ENCODE assay signal across 14 mouse cellular contexts in genomic region chr14:54398921-54399382, GRCm38 (mm10). TPM values are rescaled to one million over a fixed set of nuclear protein-coding genes. Genes with fewer than 3 reads are reported as not detected.
A peak's percentile ranks its signal among the peaks of the same experiment; 100 is the strongest.
DNase-seq lines count a peak whose midpoint lies in the region; ATAC-seq and TF ChIP-seq lines count a peak whose summit lies in the region.
"Had no signal": no experiment of that assay in that cellular context is flagged by ENCODE, and none has a peak within 500 bp of the region (broad histone marks: within the 10 kb centered on the region; RNA-seq: fewer than 3 reads in every experiment).

No protein-coding gene starts in this region.

- H3K4me2 ChIP-seq in liver, embryonic 12.5 days, result no peak overlapping the region
- peak overlapping the region; percentile 9; the same call in 1 of the 2 replicates for H3K4me2 ChIP-seq in kidney, embryonic 15.5 days
- H3K4me2 ChIP-seq in myocyte (ENCODE audit: low read depth), result peak overlapping the region; percentile 38
- H3K4me2 ChIP-seq: embryonic facial prominence, embryonic 13.5 days; forebrain, embryonic 15.5 days had no signal

- H3K27ac ChIP-seq in liver, embryonic 12.5 days, result peak overlapping the region; percentile 38; the same call in 1 of the 2 replicates
- peak overlapping the region; percentile 88 for H3K27ac ChIP-seq in bone marrow macrophage, adult 2 months (ENCODE audit: insufficient read depth, low read depth, low read length)
- H3K27ac ChIP-seq in kidney, embryonic 15.5 days, result peak overlapping the region; percentile 66
- H3K27ac ChIP-seq: embryonic facial prominence, embryonic 13.5 days; forebrain, embryonic 15.5 days; liver, embryonic 14.5 days had no signal

- no peak for TF ChIP-seq CTCF in bone marrow macrophage, adult 2 months (IDR thresholded peaks at IDR 0.05; ENCODE audit: low read depth, low read length)

- H3K9me3 ChIP-seq in liver, embryonic 12.5 days (replicated peaks), result no peaks in the 10 kb centered on the region
- H3K9me3 ChIP-seq in kidney, embryonic 15.5 days (replicated peaks), result no peaks in the 10 kb centered on the region
- H3K9me3 ChIP-seq: embryonic facial prominence, embryonic 13.5 days; forebrain, embryonic 15.5 days had no signal

- 61% methylated on average over 8 of the region's 8 CpGs for WGBS in liver, embryonic 12.5 days (ENCODE audit: insufficient replicate concordance)
- 12% methylated on average over 8 of the region's 8 CpGs for WGBS in kidney, embryonic 15.5 days

- H3K9ac ChIP-seq in liver, embryonic 12.5 days, result no peak overlapping the region
- H3K9ac ChIP-seq in kidney, embryonic 15.5 days, result no peak overlapping the region
- H3K9ac ChIP-seq: embryonic facial prominence, embryonic 13.5 days; forebrain, embryonic 15.5 days; liver, embryonic 14.5 days had no signal

- H3K4me3 ChIP-seq in liver, embryonic 12.5 days, result no peak overlapping the region
- no peak overlapping the region for H3K4me3 ChIP-seq in bone marrow macrophage, adult 2 months (ENCODE audit: insufficient read depth, low read length)
- H3K4me3 ChIP-seq in kidney, embryonic 15.5 days (replicated peaks), result no peak overlapping the region
- no peak overlapping the region for H3K4me3 ChIP-seq in myocyte
- H3K4me3 ChIP-seq: embryonic facial prominence, embryonic 13.5 days; forebrain, embryonic 15.5 days had no signal

- no peak for DNase-seq in liver
- no peak for DNase-seq in cerebellum, postnatal 36 days
- no peak for DNase-seq in heart, postnatal 14 days
- no peak for DNase-seq in urinary bladder, adult 2 months (ENCODE audit: low spot score)
- DNase-seq: cerebellum, postnatal 10 days; gastrocnemius, postnatal 36 days; retina, postnatal 1 day had no signal

- H3K27me3 ChIP-seq in liver, embryonic 12.5 days (replicated peaks), result no peaks in the 10 kb centered on the region
- no peaks in the 10 kb centered on the region for H3K27me3 ChIP-seq in kidney, embryonic 15.5 days
- no peaks in the 10 kb centered on the region for H3K27me3 ChIP-seq in myocyte (ENCODE audit: control insufficient read depth, insufficient read depth, insufficient read length)
- H3K27me3 ChIP-seq: embryonic facial prominence, embryonic 13.5 days; forebrain, embryonic 15.5 days had no signal

- H3K79me2 ChIP-seq in myocyte (ENCODE audit: control insufficient read depth, insufficient read depth), result no peaks in the 10 kb centered on the region

- peaks cover 9% of the 10 kb centered on the region; the same call in 1 of the 2 replicates for H3K36me3 ChIP-seq in liver, embryonic 12.5 days
- H3K36me3 ChIP-seq in kidney, embryonic 15.5 days, result peaks cover 10% of the 10 kb centered on the region; the same call in 1 of the 2 replicates
- no peaks in the 10 kb centered on the region for H3K36me3 ChIP-seq in myocyte (ENCODE audit: control insufficient read depth, insufficient read depth)
- H3K36me3 ChIP-seq: embryonic facial prominence, embryonic 13.5 days; forebrain, embryonic 15.5 days had no signal

- no peak overlapping the region for H3ac ChIP-seq in myocyte (ENCODE audit: control insufficient read depth, insufficient read length)

- intact Hi-C loops in heart, postnatal 14 days (cut with DNase I), result no loop called here

- ATAC-seq in liver, embryonic 12.5 days, result no peak
- peak; percentile 84 for ATAC-seq in kidney, embryonic 15.5 days (replicated peaks; ENCODE audit: low FRiP score)
- ATAC-seq: forebrain, embryonic 15.5 days had no signal

- TF ChIP-seq POLR2A in bone marrow macrophage, adult 2 months (IDR thresholded peaks at IDR 0.05; ENCODE audit: borderline replicate concordance, low read depth, low read length), result no peak
- no peak for TF ChIP-seq POLR2A in myocyte (IDR thresholded peaks at IDR 0.05; ENCODE audit: insufficient read length, low read depth)

- 0 out of 2 replicates have a peak, but pooled peaks cover 3% of the 10 kb centered on the region for H3K4me1 ChIP-seq in liver, embryonic 12.5 days
- peaks cover 28% of the 10 kb centered on the region for H3K4me1 ChIP-seq in bone marrow macrophage, adult 2 months (ENCODE audit: control insufficient read depth, insufficient read depth, low read length)
- peaks cover 31% of the 10 kb centered on the region for H3K4me1 ChIP-seq in kidney, embryonic 15.5 days
- H3K4me1 ChIP-seq: embryonic facial prominence, embryonic 13.5 days; forebrain, embryonic 15.5 days had no signal

TF ChIP-seq in myocyte, 11 proteins besides CTCF, POLR2A, EP300 and RAD21:
- no peak for TF ChIP-seq MYOD1 (IDR thresholded peaks at IDR 0.05; ENCODE audit: control insufficient read depth in 1 of 3, insufficient read length in 2 of 3, low read depth in 2 of 3)
- TF ChIP-seq MAX (IDR thresholded peaks at IDR 0.05; ENCODE audit: low read depth), result no peak
- no peak for TF ChIP-seq MYOG (IDR thresholded peaks at IDR 0.05; ENCODE audit: control insufficient read depth in 1 of 3, insufficient read depth in 1 of 3, insufficient read length in 2 of 3, low read depth in 2 of 3)
- TF ChIP-seq SRF (IDR thresholded peaks at IDR 0.05; ENCODE audit: control insufficient read depth, insufficient read length, low read depth), result no peak
- no peak for TF ChIP-seq REST (IDR thresholded peaks at IDR 0.05; ENCODE audit: insufficient read depth, insufficient read length)
- no peak for TF ChIP-seq TCF12 (IDR thresholded peaks at IDR 0.05; ENCODE audit: insufficient read depth, poor library complexity, severe bottlenecking)
- no peak for TF ChIP-seq POLR2AphosphoS2 (IDR thresholded peaks at IDR 0.05; ENCODE audit: insufficient read length, low read depth)
- no peak for TF ChIP-seq E2F4 (IDR thresholded peaks at IDR 0.05; ENCODE audit: insufficient read depth)
- TF ChIP-seq CEBPB (IDR thresholded peaks at IDR 0.05; ENCODE audit: insufficient read depth, poor library complexity, severe bottlenecking), result no peak
- no peak for TF ChIP-seq TCF3 (IDR thresholded peaks at IDR 0.05; ENCODE audit: insufficient read length, low read depth)
- no peak for TF ChIP-seq USF1 (IDR thresholded peaks at IDR 0.05; ENCODE audit: low read depth)

RNA-seq across cellular contexts. Expression of gene Slc7a7, which starts 18.6 kb away (rescaled TPM):
- polyA plus RNA-seq in liver, embryonic 12.5 days (2016; fragmentation: Nextera tagmentation; extraction: Ambion mirVana), result 8.4 and 8.5 TPM in 2 replicates
- 30.9 and 32.7 TPM in 2 replicates for polyA plus RNA-seq in bone marrow macrophage, adult 2 months (2012; ENCODE audit: insufficient read depth, insufficient read length, missing spikeins)
- 11.0 and 11.4 TPM in 2 replicates for polyA plus RNA-seq in kidney, embryonic 15.5 days (2015; fragmentation: Nextera tagmentation; extraction: Ambion mirVana)
- polyA plus RNA-seq in myocyte (2012; fragmentation: generic; extraction: Trizol), result 6.8 TPM
- 1 to 10 TPM; 6.2 to 6.5 TPM for total RNA-seq in heart, postnatal 14 days (2021)
- polyA plus RNA-seq in urinary bladder, adult 2 months (2012; rRNA removed), result 8.9 TPM in 2 replicates

RNA-seq across cellular contexts. Expression of gene Mrpl52, which starts 27.8 kb away (rescaled TPM):
- polyA plus RNA-seq in liver, embryonic 12.5 days (2016; fragmentation: Nextera tagmentation; extraction: Ambion mirVana), result 269 and 282 TPM in 2 replicates
- polyA plus RNA-seq in bone marrow macrophage, adult 2 months (2012; ENCODE audit: insufficient read depth, insufficient read length, missing spikeins), result 88.5 and 89.7 TPM in 2 replicates
- 265 and 305 TPM in 2 replicates for polyA plus RNA-seq in kidney, embryonic 15.5 days (2015; fragmentation: Nextera tagmentation; extraction: Ambion mirVana)
- polyA plus RNA-seq in myocyte (2012; fragmentation: generic; extraction: Trizol), result 483 TPM
- 100 to 1,000 TPM; 102 to 116 TPM for total RNA-seq in heart, postnatal 14 days (2021)
- 221 and 233 TPM in 2 replicates for polyA plus RNA-seq in urinary bladder, adult 2 months (2012; rRNA removed)

RNA-seq across cellular contexts. Expression of gene Mmp14, which starts 32.5 kb away (rescaled TPM):
- 36.7 and 38.2 TPM in 2 replicates for polyA plus RNA-seq in liver, embryonic 12.5 days (2016; fragmentation: Nextera tagmentation; extraction: Ambion mirVana)
- polyA plus RNA-seq in bone marrow macrophage, adult 2 months (2012; ENCODE audit: insufficient read depth, insufficient read length, missing spikeins), result 20.2 and 24.9 TPM in 2 replicates
- 155 and 168 TPM in 2 replicates for polyA plus RNA-seq in kidney, embryonic 15.5 days (2015; fragmentation: Nextera tagmentation; extraction: Ambion mirVana)
- 108 TPM for polyA plus RNA-seq in myocyte (2012; fragmentation: generic; extraction: Trizol)
- total RNA-seq in heart, postnatal 14 days (2021), result 10 to 100 TPM; 53.6 to 60.0 TPM
- 202 and 226 TPM in 2 replicates for polyA plus RNA-seq in urinary bladder, adult 2 months (2012; rRNA removed)

RNA-seq across cellular contexts. Expression of gene Oxa1l, which starts 38.3 kb away (rescaled TPM):
- 24.9 and 27.3 TPM in 2 replicates for polyA plus RNA-seq in liver, embryonic 12.5 days (2016; fragmentation: Nextera tagmentation; extraction: Ambion mirVana)
- 84.0 and 93.1 TPM in 2 replicates for polyA plus RNA-seq in bone marrow macrophage, adult 2 months (2012; ENCODE audit: insufficient read depth, insufficient read length, missing spikeins)
- 50.9 and 61.0 TPM in 2 replicates for polyA plus RNA-seq in kidney, embryonic 15.5 days (2015; fragmentation: Nextera tagmentation; extraction: Ambion mirVana)
- polyA plus RNA-seq in myocyte (2012; fragmentation: generic; extraction: Trizol), result 68.6 TPM
- 100 to 1,000 TPM; 116 to 125 TPM for total RNA-seq in heart, postnatal 14 days (2021)
- 61.4 and 65.5 TPM in 2 replicates for polyA plus RNA-seq in urinary bladder, adult 2 months (2012; rRNA removed)

Comparison
In these comparisons a context has a peak if more than half of its experiments do, and no peak if none do; other contexts are left out.
1. H3K27ac ChIP-seq: peak in every context shown above with its lines; median percentile 88 in bone marrow macrophage, adult 2 months; 66 in kidney, embryonic 15.5 days; 38 in liver, embryonic 12.5 days.